Mouse (Mus musculus) neural tube, embryonic 14.5 days (tissue): ENCODE results near the gene Ppm1e. TPM values are rescaled to one million over a fixed set of nuclear protein-coding genes. Genes with fewer than 3 reads are reported as not detected.
"Not testable (repeated sequence)": the region's sequence is repeated elsewhere in the genome, so short reads cannot be mapped to it uniquely, and the experiment has no call there.

ENCODE experiments used
- ATAC-seq: fragments of 200-750 bp; cut with Nextera tagmentation; 2 replicates; pipeline ENCODE4 v1.8.0; 2017; ENCODE audit warnings: low read depth, mild to moderate bottlenecking, moderate TSS enrichment, moderate library complexity
- H3K27ac ChIP-seq: fragments of 300-500 bp; sonication (generic); 2 replicates; pipeline ENCODE4 v1.5.1; 2014; ENCODE audit warnings: low read depth, mild to moderate bottlenecking, control low read depth, low read length, moderate library complexity, mixed read lengths
- H3K27me3 ChIP-seq: fragments of 300-500 bp; sonication (generic); 2 replicates; pipeline ENCODE4 v1.6.1; 2014; ENCODE audit warnings: low read length; ENCODE audit not compliant: control insufficient read depth, insufficient read depth
- H3K36me3 ChIP-seq: fragments of 300-500 bp; sonication (generic); 2 replicates; pipeline ENCODE4 v1.6.1; 2014; ENCODE audit warnings: low read length, mixed read lengths; ENCODE audit not compliant: control insufficient read depth, insufficient read depth
- H3K4me1 ChIP-seq: fragments of 300-500 bp; sonication (generic); 2 replicates; pipeline ENCODE4 v1.6.1; 2014; ENCODE audit warnings: low read length; ENCODE audit not compliant: control insufficient read depth, insufficient read depth
- H3K4me2 ChIP-seq: fragments of 300-500 bp; sonication (generic); 2 replicates; pipeline ENCODE4 v1.6.1; 2014; ENCODE audit warnings: mild to moderate bottlenecking, low read depth, low read length, control low read depth
- H3K4me3 ChIP-seq: fragments of 300-500 bp; sonication (generic); 2 replicates; pipeline ENCODE4 v1.5.1; 2014; ENCODE audit warnings: low read depth, low read length, control low read depth, mixed read lengths
- H3K9ac ChIP-seq: fragments of 300-500 bp; sonication (generic); replicated peaks from 2 replicates; pipeline ENCODE4 v1.6.1; 2014; ENCODE audit warnings: low read depth, mild to moderate bottlenecking, control low read depth, low read length, mixed read lengths
- H3K9me3 ChIP-seq: fragments of 300-500 bp; sonication (generic); 2 replicates; pipeline ENCODE4 v1.6.1; 2016; ENCODE audit warnings: low read length; ENCODE audit not compliant: control insufficient read depth
- WGBS: fragments of 180-500 bp; shearing (Covaris S2); extraction: QIAGEN DNeasy Blood & Tissue Kit; methylation state at CpG from one replicate; pipeline ENCODE4 v1.1.7; 2014; 5-methylcytosine and 5-hydroxymethylcytosine counted together
- polyA plus RNA-seq: library from polyadenylated mRNA; unstranded; fragments of >200 nt; fragmentation: Nextera tagmentation; extraction: Ambion mirVana; gene quantifications from 2 replicates; pipeline ENCODE4 v1.2.1, GENCODE M21; 2014

Ppm1e gene
- polyA plus RNA-seq, 1 experiment from 2014 or later = 40.2 TPM

DNA sequence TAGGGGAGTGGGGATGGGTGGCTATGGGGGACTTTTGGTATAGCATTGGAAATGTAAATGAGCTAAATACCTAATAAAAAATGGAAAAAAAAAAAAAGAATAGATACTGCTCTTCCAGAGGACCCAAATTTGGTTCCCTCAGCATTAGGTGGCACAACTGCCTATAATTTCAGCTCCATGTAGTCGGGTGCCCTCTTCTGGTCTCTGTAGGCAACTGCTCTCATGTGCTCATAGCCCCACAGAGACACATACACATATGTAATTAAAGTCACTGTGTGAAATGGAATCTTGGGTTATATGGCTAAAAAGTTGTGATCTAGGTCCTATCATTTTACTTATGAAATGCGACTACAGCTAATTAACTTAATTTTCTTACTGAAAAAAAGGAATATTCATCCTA lies 90.0 kb downstream of the Ppm1e start:
- Histone ChIP-seq H3K9ac (no peak overlapping the region), H3K36me3 (no peaks in the 10 kb centered on the region), H3K27ac (no peak overlapping the region), H3K4me1 (peaks cover 8% of the 10 kb centered on the region; the same call in 1 of the 2 replicates), H3K4me3 (no peak overlapping the region), H3K9me3 (no peaks in the 10 kb centered on the region), H3K27me3 (no peaks in the 10 kb centered on the region), H3K4me2 (no peak overlapping the region)
- ATAC-seq = no peak
- 89% methylated on average over 2 of the region's 2 CpGs for WGBS

DNA sequence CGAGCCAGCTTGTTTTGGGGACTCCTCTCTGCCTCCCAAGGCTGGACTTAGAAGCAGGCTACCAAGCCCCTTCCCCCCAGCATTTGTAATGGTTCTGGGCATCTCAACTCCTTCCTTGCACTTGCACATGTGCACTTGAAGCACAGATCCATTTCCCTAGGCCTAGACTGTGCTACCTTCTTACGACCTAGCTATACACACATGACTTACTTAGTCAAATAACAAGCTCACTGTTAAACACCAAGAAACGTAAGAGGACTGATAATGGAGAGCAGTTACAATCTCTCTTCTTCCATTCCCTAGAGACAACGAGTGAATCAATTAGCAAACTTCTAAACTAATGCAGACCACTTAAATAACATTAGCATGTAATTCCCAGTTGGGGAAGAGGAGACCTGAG lies 92.6 kb downstream of the Ppm1e start:
- Histone ChIP-seq H3K9ac (no peak overlapping the region), H3K4me1 (peaks cover 8% of the 10 kb centered on the region; the same call in 1 of the 2 replicates), H3K27ac (no peak overlapping the region), H3K27me3 (no peaks in the 10 kb centered on the region), H3K4me3 (no peak overlapping the region), H3K4me2 (no peak overlapping the region), H3K36me3 (no peaks in the 10 kb centered on the region), H3K9me3 (no peaks in the 10 kb centered on the region)
- 70% methylated on average over 4 of the region's 4 CpGs for WGBS
- ATAC-seq = peak; percentile 24

DNA sequence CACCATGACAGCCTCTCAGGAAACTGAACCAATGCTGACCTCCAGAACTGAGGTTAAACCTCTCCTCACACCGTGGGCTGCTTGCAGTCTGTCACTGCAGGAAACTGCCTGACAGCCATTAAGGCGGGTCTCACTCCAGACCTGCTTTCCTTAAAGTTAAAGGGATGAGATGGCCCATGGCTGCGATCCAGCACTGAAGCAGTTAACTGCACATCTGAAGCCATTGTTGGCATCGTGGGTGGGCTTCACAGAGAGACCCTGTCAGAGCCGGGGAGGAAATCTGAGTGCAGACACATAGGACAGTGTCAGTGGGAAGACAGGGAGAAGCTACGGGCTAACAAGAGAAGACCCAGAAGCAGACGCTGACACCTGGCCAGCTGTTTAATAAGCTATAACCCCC lies 94.9 kb downstream of the Ppm1e start:
- Histone ChIP-seq H3K9me3 (no peaks in the 10 kb centered on the region), H3K27ac (no peak overlapping the region), H3K4me3 (no peak overlapping the region), H3K9ac (no peak overlapping the region), H3K36me3 (no peaks in the 10 kb centered on the region), H3K27me3 (no peaks in the 10 kb centered on the region), H3K4me1 (peaks cover 8% of the 10 kb centered on the region; the same call in 1 of the 2 replicates), H3K4me2 (peak overlapping the region; percentile 8; the same call in 1 of the 2 replicates)
- WGBS = 20% methylated on average over 7 of the region's 7 CpGs
- no peak for ATAC-seq

DNA sequence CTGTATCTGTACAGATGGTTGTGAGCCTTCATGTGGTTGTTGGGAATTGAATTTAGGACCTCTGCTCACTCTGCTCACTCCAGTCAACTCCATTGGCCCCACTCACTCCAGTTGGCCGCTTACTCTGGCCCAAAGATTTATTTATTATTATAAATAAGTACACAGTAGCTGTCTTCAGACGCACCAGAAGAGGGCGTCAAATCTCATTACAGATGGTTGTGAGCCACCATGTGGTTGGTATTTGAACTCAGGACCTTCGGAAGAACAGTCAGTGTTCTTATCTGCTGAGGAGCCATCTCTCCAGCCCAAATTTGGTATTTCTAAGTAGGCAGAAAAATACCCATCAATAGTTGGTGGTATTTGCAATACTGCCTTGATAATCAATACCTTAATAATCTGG lies 97.1 kb downstream of the Ppm1e start:
- not testable (repeated sequence) for ATAC-seq, H3K4me1 ChIP-seq, H3K27me3 ChIP-seq, H3K4me2 ChIP-seq, H3K27ac ChIP-seq, H3K9me3 ChIP-seq, H3K9ac ChIP-seq, H3K4me3 ChIP-seq, H3K36me3 ChIP-seq
- WGBS = 79% methylated on average over 4 of the region's 4 CpGs

DNA sequence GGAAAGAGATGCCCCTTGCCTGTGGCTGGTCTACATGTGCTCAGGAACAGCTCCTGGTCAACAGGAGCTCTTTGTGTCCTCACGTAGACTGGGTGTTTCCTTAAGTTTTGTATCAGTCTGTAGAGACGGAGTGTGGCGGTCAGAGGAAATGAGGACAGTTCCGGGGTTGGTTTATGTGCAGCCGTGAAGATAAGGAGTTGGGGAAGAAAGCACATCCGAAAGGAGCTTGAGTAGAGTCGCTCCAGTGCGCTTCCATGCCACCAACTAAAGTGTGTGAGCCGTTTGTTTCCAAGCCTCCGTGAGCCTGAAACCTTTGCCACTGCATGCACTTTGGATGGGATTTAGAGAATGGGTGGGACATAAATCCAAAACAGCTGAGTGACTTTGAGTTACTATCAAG lies 99.0 kb downstream of the Ppm1e start:
- WGBS = 89% methylated on average over 10 of the region's 10 CpGs
- no peak overlapping the region for H3K27ac ChIP-seq
- no peaks in the 10 kb centered on the region for H3K9me3 ChIP-seq
- no peak overlapping the region for H3K9ac ChIP-seq
- no peaks in the 10 kb centered on the region for H3K27me3 ChIP-seq
- no peaks in the 10 kb centered on the region for H3K36me3 ChIP-seq
- no peak overlapping the region for H3K4me3 ChIP-seq
- H3K4me1 ChIP-seq = peaks cover 6% of the 10 kb centered on the region; the same call in 1 of the 2 replicates
- H3K4me2 ChIP-seq = no peak overlapping the region
- ATAC-seq = no peak

DNA sequence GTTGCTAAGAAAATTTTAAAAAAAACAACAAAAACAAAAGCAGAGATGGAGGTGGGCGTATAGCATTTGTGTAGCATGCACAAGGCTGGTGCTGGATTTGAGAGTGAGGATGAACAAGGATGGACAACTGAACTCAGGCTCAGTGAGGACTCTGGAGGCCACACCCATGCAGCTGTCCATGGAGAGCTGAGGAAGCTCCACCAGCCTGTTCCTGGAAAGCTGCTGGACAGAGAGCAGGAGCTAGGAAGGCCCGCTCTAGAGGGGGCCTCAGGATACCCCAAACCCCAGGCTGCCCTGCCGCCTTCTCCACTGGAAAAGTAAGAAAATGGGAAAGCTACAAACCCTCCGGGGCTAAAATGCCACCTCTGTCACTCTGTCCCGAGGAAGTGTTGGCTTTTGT lies 101.5 kb downstream of the Ppm1e start:
- Histone ChIP-seq H3K9ac (no peak overlapping the region), H3K4me1 (no peaks in the 10 kb centered on the region), H3K27ac (no peak overlapping the region), H3K36me3 (no peaks in the 10 kb centered on the region), H3K4me2 (no peak overlapping the region), H3K4me3 (no peak overlapping the region), H3K27me3 (no peaks in the 10 kb centered on the region), H3K9me3 (no peaks in the 10 kb centered on the region)
- ATAC-seq = no peak
- 91% methylated on average over 5 of the region's 5 CpGs for WGBS

DNA sequence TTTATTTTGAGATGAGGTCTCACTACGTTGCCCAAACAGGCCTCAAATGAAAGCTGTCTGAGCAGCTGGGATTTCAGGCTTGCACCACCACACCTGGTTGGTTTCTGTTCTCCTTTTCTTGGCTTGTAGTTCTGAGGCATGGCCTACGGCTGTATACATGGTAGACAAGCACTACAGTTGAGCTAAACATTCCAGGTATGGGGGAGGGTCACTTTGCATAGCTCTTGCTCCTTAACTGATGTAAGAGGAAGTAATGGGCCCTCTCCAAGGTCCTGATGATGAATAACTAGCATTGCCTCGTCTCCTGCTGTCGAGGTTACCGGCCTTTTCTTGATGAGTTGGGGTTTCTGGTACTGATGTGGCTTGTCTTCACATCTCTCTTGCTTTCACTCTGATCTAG lies 104.7 kb downstream of the Ppm1e start:
- WGBS = 57% methylated on average over 5 of the region's 5 CpGs
- no peaks in the 10 kb centered on the region for H3K36me3 ChIP-seq
- no peak overlapping the region for H3K4me3 ChIP-seq
- no peak overlapping the region for H3K4me2 ChIP-seq
- H3K9me3 ChIP-seq = no peaks in the 10 kb centered on the region
- H3K27me3 ChIP-seq = no peaks in the 10 kb centered on the region
- H3K9ac ChIP-seq = no peak overlapping the region
- H3K4me1 ChIP-seq = no peaks in the 10 kb centered on the region
- no peak overlapping the region for H3K27ac ChIP-seq
- no peak for ATAC-seq

DNA sequence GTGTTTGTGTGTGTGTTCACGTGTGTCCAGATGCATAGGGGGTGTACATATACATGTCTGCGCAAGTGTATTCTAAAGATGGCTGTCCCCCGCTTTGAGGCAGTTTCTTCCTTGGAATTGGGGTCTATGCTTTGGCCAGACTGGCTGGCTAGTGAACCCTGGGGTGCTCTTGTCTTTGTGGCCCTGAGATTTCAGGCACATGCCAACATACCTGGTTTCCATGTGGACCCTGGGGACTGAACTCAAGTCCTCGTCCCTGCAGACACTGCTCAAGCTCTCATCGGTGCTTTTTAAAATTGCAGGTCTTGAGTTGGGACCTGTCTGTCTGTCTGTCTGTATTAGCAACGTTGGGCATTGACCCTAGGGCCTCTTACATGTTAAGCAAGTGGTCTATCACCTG lies 105.5 kb downstream of the Ppm1e start:
- H3K4me1 ChIP-seq = no peaks in the 10 kb centered on the region
- H3K27me3 ChIP-seq = no peaks in the 10 kb centered on the region
- H3K27ac ChIP-seq = no peak overlapping the region
- no peak for ATAC-seq
- no peak overlapping the region for H3K9ac ChIP-seq
- H3K4me3 ChIP-seq = no peak overlapping the region
- H3K4me2 ChIP-seq = no peak overlapping the region
- no peaks in the 10 kb centered on the region for H3K36me3 ChIP-seq
- WGBS = 95% methylated on average over 6 of the region's 6 CpGs
- H3K9me3 ChIP-seq = no peaks in the 10 kb centered on the region

DNA sequence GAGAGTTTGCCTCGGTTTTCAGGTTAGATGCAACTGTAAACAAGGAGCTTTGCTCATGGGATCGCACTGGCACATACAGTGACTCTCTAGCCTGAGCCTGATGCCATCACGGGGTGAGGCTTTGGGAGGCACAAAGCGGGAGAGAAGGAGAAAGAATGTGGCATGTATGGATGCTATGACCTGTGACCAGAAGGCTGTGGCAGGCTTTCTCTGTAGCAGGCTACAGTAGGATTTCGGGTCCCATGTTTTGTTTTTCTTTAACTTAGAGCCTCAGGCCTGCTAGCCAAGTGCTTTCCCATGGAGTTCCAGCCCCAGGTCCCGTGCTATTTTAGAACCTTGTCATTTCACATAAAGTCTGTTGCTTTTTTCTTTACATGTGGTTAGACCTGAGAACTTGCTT lies 108.7 kb downstream of the Ppm1e start:
- H3K27ac ChIP-seq = no peak overlapping the region
- H3K4me2 ChIP-seq = no peak overlapping the region
- no peaks in the 10 kb centered on the region for H3K9me3 ChIP-seq
- 81% methylated on average over 6 of the region's 6 CpGs for WGBS
- no peaks in the 10 kb centered on the region for H3K27me3 ChIP-seq
- H3K36me3 ChIP-seq = no peaks in the 10 kb centered on the region
- H3K4me1 ChIP-seq = no peaks in the 10 kb centered on the region
- ATAC-seq = no peak
- H3K4me3 ChIP-seq = no peak overlapping the region
- no peak overlapping the region for H3K9ac ChIP-seq

DNA sequence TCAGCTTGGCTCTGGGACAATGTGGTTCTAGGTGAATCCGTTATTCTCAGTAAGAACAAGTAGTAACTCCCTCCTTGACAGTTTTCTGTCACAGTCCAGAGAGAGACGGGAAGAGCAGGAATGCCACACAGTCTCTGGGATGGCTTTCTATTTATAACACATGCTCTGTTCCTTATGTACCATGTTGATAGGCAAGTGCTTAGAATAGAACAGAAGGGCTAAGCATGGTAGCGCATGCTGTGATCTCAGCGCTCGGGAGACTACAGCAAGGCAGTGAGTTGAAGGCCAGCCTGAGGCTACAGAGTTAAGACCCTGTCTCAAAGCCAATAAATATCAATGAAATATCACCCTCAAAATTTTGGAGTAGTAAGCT lies 111.3 kb downstream of the Ppm1e start:
- Histone ChIP-seq H3K4me3 (no peak overlapping the region), H3K9ac (no peak overlapping the region), H3K27me3 (no peaks in the 10 kb centered on the region), H3K4me1 (no peaks in the 10 kb centered on the region), H3K36me3 (no peaks in the 10 kb centered on the region), H3K27ac (no peak overlapping the region), H3K9me3 (no peaks in the 10 kb centered on the region), H3K4me2 (no peak overlapping the region)
- no peak for ATAC-seq
- 56% methylated on average over 5 of the region's 5 CpGs for WGBS
